Mouse (Mus musculus): ENCODE results near the gene C2cd5.

The C2cd5 gene

DNA sequence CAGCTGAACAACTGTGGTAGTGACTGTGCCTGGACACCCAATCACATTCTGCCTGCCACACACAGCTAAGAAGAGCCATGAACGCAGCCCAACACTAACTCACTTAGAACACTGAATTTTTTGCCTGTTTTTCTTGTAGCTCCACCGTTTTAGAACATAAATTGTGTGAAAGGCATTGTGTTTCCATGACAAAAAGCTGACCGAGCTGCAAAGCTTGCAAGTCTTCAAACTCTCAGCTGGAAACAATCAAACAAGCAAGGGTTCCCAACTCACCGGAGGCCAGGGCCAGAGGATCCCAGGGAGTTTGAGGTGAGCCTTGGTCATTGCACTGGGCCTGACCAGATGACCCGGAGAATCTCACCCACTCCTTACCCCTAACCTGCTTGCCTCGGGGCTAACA, 16.8 kb upstream of the C2cd5 start:
- no peak for DNase-seq (ENCODE audit: extremely low spot score, low spot score)

DNA sequence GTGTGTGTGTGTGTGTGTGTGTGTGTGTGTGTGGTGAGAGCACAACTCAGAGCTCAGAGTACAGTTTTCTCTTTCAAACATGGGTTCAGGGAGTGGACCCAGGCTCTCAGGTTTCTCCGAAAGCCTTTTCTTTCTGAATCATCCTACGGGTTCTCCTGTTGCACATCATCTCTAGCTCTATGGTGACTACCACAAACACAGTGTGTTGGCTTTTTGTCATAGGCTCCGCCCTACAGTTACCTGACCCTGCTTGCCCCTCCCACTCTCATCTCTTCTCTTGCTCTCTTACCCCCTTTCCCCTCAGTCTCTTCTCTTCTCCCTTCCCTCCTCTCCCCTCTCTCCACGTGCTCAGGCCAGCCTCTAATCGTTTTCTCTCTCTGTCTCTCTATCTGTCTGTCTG, 15.6 kb upstream of the C2cd5 start:
- no peak for DNase-seq (ENCODE audit: extremely low spot score, low spot score)

DNA sequence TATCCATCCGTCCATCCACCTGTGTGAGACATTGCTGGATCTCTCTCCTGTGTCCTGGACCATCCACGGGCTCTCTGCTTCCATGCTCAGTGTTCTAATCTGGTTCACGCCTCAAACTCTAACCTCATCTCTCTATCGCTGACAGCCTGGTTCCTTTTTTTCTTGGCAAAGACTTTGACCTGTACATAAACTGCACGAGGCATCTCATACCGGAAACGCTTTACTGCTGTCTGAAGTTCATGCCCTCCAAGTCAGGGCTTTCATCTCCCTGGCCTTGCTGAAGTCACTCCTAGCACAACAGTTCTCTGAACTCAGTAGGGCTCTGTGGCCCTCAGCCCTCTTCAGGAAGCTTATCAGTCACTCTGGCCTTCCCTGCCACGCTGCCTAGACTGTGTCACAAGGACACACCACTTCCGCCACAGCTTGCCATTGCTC, 15.1 kb upstream of the C2cd5 start:
- no peak for DNase-seq (ENCODE audit: extremely low spot score, low spot score)

- DNase-seq (ENCODE audit: extremely low spot score, low spot score), result no peak
Measured at GRCm38 (mm10) chr6:143114556-143114955, 14.6 kb upstream of the C2cd5 start.

DNA sequence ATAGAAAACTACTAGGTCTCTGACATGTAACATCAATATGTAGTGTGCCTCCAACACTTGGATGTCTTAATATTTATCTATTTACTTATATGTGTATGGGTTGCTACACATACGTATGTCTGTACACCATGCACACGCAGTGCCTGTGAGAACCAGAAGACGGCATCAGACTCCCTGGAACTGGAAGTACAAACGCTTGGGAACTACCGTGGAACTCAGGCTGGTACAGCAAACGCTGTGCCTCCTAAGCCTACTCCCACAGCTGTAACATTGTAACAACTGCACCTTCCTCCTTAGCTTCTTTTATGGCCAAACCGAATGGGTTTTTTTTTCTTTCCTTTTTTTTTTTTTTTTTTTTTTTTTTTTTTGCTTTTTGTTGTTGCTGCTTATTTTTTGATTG, 10.4 kb upstream of the C2cd5 start:
- no peak for DNase-seq (ENCODE audit: extremely low spot score, low spot score)

- no peak for DNase-seq (ENCODE audit: extremely low spot score, low spot score)
Measured at GRCm38 (mm10) chr6:143109622-143110218, 9.8 kb upstream of the C2cd5 start.

GRCm38 (mm10) chr6:143108031-143108430, 8.1 kb upstream of the C2cd5 start:
- no peak for DNase-seq (ENCODE audit: extremely low spot score, low spot score)

- no peak for DNase-seq (ENCODE audit: extremely low spot score, low spot score)
Measured at GRCm38 (mm10) chr6:143107611-143108010, 7.7 kb upstream of the C2cd5 start.

- no peak for DNase-seq (ENCODE audit: extremely low spot score, low spot score)
Measured at GRCm38 (mm10) chr6:143105766-143106165, 5.8 kb upstream of the C2cd5 start.

DNA sequence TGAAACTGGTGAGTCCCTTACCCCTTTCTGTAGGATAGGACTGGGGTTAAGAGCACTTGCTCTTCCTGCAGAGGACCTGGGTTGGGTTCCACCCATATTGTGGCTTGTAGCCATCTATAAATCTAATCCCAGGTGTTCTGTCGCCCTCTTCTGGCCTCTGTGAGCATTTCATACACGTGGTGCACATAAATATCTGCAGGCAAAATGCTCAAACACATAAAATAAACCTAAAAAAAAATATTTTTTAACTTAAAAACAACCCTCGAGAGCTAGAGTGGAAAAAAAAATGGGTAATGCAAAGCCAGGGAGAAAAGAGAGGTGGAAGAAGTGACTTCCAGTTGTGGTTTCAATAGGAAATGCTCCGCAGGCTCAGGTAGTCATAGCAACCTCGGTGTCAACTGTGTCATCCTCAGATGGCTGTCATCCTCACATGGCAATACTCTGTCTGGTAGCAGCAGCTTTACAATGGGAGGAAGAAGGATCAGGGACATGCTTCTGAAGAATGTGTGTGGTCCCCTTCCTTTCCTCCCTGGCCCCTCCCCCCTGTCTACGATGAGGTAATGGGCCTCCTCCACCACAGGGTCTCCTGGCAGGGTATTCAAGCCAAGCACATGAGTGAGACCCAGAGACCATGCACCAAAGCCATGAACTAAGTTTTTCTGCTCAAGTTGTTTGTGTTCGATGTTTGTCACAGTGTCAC, 4.2 kb upstream of the C2cd5 start:
- no peak for DNase-seq (ENCODE audit: extremely low spot score, low spot score)

DNA sequence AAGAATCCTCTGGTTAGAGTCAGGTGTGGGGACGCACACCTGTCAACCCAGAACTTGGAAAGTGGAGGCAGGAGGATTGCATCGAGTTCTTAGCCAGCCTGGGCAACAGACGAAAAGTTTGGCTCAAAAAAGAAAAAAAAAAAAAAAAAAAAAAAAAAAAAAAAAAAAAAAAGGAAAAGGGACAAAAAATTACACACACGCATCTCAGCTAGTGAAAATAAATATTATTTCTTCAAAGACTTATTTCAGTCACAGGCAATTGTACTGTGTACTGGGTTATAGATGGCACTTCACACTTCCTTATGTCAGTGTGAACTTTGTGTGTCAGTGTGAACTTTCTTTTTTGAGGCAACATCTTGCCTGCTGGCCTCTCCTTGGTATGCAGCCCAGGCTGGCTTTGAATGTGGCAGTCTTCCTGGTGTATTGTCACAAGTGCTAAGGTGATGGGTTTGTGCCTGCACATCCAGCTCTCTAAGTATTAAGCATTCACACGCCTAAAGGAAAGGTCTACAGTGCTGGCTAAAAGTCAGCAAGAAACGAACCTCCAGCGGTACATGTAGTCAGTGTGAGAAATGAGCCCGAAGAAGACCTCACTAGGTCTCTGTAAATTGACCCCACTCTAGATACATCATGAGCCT, 656 bp upstream of the C2cd5 start:
- no peak for DNase-seq (ENCODE audit: extremely low spot score, low spot score)

GRCm38 (mm10) chr6:143099281-143099680, 660 bp downstream of the C2cd5 start:
- DNase-seq (ENCODE audit: extremely low spot score, low spot score), result no peak

GRCm38 (mm10) chr6:143095126-143095525, 4.8 kb downstream of the C2cd5 start:
- DNase-seq (ENCODE audit: extremely low spot score, low spot score), result no peak

- no peak for DNase-seq (ENCODE audit: extremely low spot score, low spot score)
Measured at GRCm38 (mm10) chr6:143092856-143093255, 7.1 kb downstream of the C2cd5 start.

DNA sequence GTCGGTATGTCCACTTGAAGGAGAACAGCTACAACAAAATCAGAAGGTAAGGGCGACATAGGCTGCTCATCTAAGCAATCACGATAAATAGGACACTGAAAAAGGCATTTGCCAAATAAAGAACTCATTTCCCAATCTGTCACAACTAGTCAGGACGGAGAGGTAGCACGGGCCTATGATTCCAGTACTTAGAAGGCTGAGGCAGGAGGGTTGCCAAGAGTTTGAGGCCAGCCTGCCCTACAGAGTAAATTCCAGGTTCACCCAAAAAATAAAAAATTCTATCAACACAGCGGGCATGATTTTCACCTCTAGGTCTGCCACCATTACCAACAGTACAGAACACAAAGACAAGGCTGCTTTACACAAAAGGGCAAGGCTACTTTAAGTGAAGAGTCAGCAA, 8.9 kb downstream of the C2cd5 start:
- DNase-seq (ENCODE audit: extremely low spot score, low spot score), result no peak

- no peak for DNase-seq (ENCODE audit: extremely low spot score, low spot score)
Measured at GRCm38 (mm10) chr6:143087332-143087731, 12.6 kb downstream of the C2cd5 start.

- no peak for DNase-seq (ENCODE audit: extremely low spot score, low spot score)
Measured at GRCm38 (mm10) chr6:143085898-143086297, 14.0 kb downstream of the C2cd5 start.

DNA sequence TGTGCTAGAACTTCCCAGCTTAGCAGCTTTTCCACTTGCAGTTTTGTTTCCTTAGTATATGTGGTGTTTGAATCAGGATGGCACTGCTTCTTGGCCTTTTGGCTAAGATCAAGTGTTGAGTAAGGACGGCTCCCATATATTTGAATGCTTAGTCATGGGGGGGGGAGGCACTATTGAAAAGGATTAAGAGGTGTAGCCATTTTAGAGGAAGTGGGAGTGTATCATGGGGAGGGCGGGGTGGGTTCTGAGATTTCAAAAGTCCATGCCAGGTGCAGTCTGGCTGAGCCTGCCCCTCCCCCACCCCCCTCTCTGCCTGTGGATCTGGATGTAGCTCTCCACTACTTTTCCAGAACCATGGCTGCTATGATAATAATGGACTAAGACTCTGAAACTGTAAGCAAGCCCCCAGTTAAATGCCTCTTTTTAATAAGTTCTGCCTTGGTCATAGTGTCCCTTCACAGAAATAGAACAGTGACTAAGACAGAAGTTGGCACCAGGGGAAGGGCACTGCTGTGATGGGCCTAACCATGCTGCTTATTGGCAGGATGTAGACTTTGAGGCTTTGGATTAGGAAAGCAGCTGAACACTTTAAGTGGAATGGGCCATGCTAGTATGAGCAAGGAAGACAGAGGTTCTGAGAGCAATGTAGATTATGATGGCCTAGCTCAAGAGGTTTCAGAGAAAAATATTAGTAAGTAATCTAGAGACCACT, 15.5 kb downstream of the C2cd5 start:
- DNase-seq (ENCODE audit: extremely low spot score, low spot score), result no peak

DNA sequence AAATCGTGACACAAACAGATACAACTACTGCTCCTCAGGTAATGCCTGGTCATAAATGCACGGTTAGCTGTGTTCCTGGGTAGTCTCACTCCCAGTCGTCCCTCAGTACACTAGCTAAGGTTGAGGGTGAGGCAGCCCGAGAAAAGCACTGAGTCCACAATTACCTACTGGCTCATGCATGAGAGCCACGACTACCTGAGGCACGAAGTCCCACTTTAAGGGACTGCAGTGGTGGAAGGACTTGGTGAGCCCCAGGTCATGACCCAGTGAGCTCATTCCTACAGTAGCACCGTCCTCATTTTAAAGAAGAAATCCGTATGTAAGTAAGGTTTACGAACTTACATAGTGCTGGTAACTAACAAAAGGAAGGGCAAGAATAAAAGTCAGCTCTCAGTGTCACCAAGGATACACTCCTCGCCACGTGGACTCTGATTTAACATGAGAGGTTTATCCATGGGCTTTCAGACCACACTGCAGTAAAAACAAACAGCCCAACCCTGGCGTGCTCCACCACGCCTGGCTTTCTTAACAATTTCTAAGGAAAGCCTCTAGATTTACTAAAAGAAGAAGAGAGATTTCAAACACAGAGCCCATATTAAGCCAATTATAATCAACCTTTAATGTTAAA, 18.3 kb downstream of the C2cd5 start:
- DNase-seq (ENCODE audit: extremely low spot score, low spot score), result no peak

DNA sequence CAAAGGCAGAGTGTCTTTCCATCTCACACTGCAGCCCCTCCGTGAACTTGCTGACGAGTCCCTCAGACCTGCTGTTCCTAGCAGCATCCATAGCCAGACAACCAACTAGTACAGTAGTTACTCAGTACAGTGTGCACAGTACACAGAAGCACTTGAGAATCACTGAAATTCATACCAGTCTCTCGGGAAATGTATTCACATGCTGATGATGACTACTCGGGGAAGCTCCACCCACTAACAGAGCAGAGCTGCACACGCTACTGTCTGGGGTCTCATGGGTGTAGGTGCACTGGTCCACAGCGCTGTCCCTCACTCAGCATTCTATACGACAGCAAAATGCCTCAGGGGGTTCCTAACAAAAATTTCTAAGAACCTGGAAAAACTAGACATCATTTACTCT, 19.2 kb downstream of the C2cd5 start:
- no peak for DNase-seq (ENCODE audit: extremely low spot score, low spot score)

GRCm38 (mm10) chr6:143079126-143079525, 20.8 kb downstream of the C2cd5 start:
- no peak for DNase-seq (ENCODE audit: extremely low spot score, low spot score)

- no peak for DNase-seq (ENCODE audit: extremely low spot score, low spot score)
Measured at GRCm38 (mm10) chr6:143076461-143076860, 23.5 kb downstream of the C2cd5 start.

All from neural tube, embryonic 10.5 days (tissue).